Mouse (Mus musculus): Measurements from ENCODE around the gene Cacna1c. TPM values are rescaled to one million over a fixed set of nuclear protein-coding genes. Genes with fewer than 3 reads are reported as not detected.
A peak's percentile ranks its signal among the peaks of the same experiment; 100 is the strongest.

The Cacna1c gene
- polyA plus RNA-seq, 1 experiment from 2014 or later = 3.2 TPM

GRCm38 (mm10) chr6:119058461-119058860 is 137.8 kb downstream of the Cacna1c start:
- no peak overlapping the region for H3K9ac ChIP-seq (ENCODE audit: low read length)
- no peak for ATAC-seq
- 74% methylated on average over 8 of the region's 8 CpGs for WGBS
- H3K36me3 ChIP-seq (ENCODE audit: control insufficient read depth, insufficient read depth, low read length) = no peaks in the 10 kb centered on the region
- H3K4me1 ChIP-seq (ENCODE audit: control insufficient read depth, insufficient read depth, low read length) = no peaks in the 10 kb centered on the region
- DNase-seq (ENCODE audit: low spot score) = no peak
- no peak overlapping the region for H3K27ac ChIP-seq (ENCODE audit: low read depth, low read length)
- H3K9me3 ChIP-seq (replicated peaks; ENCODE audit: control insufficient read depth, low read length) = no peaks in the 10 kb centered on the region
- H3K4me3 ChIP-seq (ENCODE audit: low read depth, low read length) = no peak overlapping the region
- H3K4me2 ChIP-seq (ENCODE audit: low read length) = no peak overlapping the region
- H3K27me3 ChIP-seq (replicated peaks; ENCODE audit: control insufficient read depth, insufficient read depth, low read length) = no peaks in the 10 kb centered on the region

- H3K36me3 ChIP-seq (ENCODE audit: control insufficient read depth, insufficient read depth, low read length) = no peaks in the 10 kb centered on the region
- 67% methylated on average over 15 of the region's 15 CpGs for WGBS
- H3K27ac ChIP-seq (ENCODE audit: low read depth, low read length) = no peak overlapping the region
- no peak overlapping the region for H3K4me3 ChIP-seq (ENCODE audit: low read depth, low read length)
- ATAC-seq (peak; percentile 48), DNase-seq (ENCODE audit: low spot score) (peak; percentile 47)
- no peaks in the 10 kb centered on the region for H3K27me3 ChIP-seq (replicated peaks; ENCODE audit: control insufficient read depth, insufficient read depth, low read length)
- no peaks in the 10 kb centered on the region for H3K9me3 ChIP-seq (replicated peaks; ENCODE audit: control insufficient read depth, low read length)
- no peaks in the 10 kb centered on the region for H3K4me1 ChIP-seq (ENCODE audit: control insufficient read depth, insufficient read depth, low read length)
- no peak overlapping the region for H3K9ac ChIP-seq (ENCODE audit: low read length)
- H3K4me2 ChIP-seq (ENCODE audit: low read length) = no peak overlapping the region
These were observed 139.1 kb downstream of the Cacna1c start for GRCm38 (mm10) chr6:119057076-119057479.

GRCm38 (mm10) chr6:119052801-119053200 is 143.4 kb downstream of the Cacna1c start:
- H3K36me3 ChIP-seq (ENCODE audit: control insufficient read depth, insufficient read depth, low read length) = no peaks in the 10 kb centered on the region
- WGBS = 83% methylated on average over 10 of the region's 10 CpGs
- H3K4me3 ChIP-seq (ENCODE audit: low read depth, low read length) = no peak overlapping the region
- no peak for DNase-seq (ENCODE audit: low spot score)
- H3K27me3 ChIP-seq (replicated peaks; ENCODE audit: control insufficient read depth, insufficient read depth, low read length) = no peaks in the 10 kb centered on the region
- H3K9me3 ChIP-seq (replicated peaks; ENCODE audit: control insufficient read depth, low read length) = no peaks in the 10 kb centered on the region
- no peak overlapping the region for H3K27ac ChIP-seq (ENCODE audit: low read depth, low read length)
- no peak for ATAC-seq
- H3K9ac ChIP-seq (ENCODE audit: low read length) = no peak overlapping the region
- H3K4me1 ChIP-seq (ENCODE audit: control insufficient read depth, insufficient read depth, low read length) = no peaks in the 10 kb centered on the region
- H3K4me2 ChIP-seq (ENCODE audit: low read length) = no peak overlapping the region

- DNase-seq (ENCODE audit: low spot score) (no peak), ATAC-seq (no peak)
- no peaks in the 10 kb centered on the region for H3K27me3 ChIP-seq (replicated peaks; ENCODE audit: control insufficient read depth, insufficient read depth, low read length)
- no peaks in the 10 kb centered on the region for H3K9me3 ChIP-seq (replicated peaks; ENCODE audit: control insufficient read depth, low read length)
- 91% methylated on average over 15 of the region's 15 CpGs for WGBS
- H3K4me3 ChIP-seq (ENCODE audit: low read depth, low read length) = no peak overlapping the region
- no peaks in the 10 kb centered on the region for H3K4me1 ChIP-seq (ENCODE audit: control insufficient read depth, insufficient read depth, low read length)
- no peak overlapping the region for H3K4me2 ChIP-seq (ENCODE audit: low read length)
- no peak overlapping the region for H3K9ac ChIP-seq (ENCODE audit: low read length)
- H3K36me3 ChIP-seq (ENCODE audit: control insufficient read depth, insufficient read depth, low read length) = no peaks in the 10 kb centered on the region
- no peak overlapping the region for H3K27ac ChIP-seq (ENCODE audit: low read depth, low read length)
These were observed 143.9 kb downstream of the Cacna1c start for GRCm38 (mm10) chr6:119052366-119052765.

- Histone ChIP-seq H3K27ac (ENCODE audit: low read depth, low read length) (no peak overlapping the region), H3K9ac (ENCODE audit: low read length) (no peak overlapping the region), H3K4me1 (ENCODE audit: control insufficient read depth, insufficient read depth, low read length) (no peaks in the 10 kb centered on the region), H3K4me2 (ENCODE audit: low read length) (no peak overlapping the region), H3K4me3 (ENCODE audit: low read depth, low read length) (no peak overlapping the region), H3K27me3 (replicated peaks; ENCODE audit: control insufficient read depth, insufficient read depth, low read length) (no peaks in the 10 kb centered on the region), H3K36me3 (ENCODE audit: control insufficient read depth, insufficient read depth, low read length) (no peaks in the 10 kb centered on the region), H3K9me3 (replicated peaks; ENCODE audit: control insufficient read depth, low read length) (no peaks in the 10 kb centered on the region)
- 91% methylated on average over 2 of the region's 2 CpGs for WGBS
- ATAC-seq (no peak), DNase-seq (ENCODE audit: low spot score) (no peak)
These were observed 144.5 kb downstream of the Cacna1c start for GRCm38 (mm10) chr6:119051721-119052120.

- WGBS = 59% methylated on average over 8 of the region's 8 CpGs
- Histone ChIP-seq H3K4me2 (ENCODE audit: low read length) (no peak overlapping the region), H3K9me3 (replicated peaks; ENCODE audit: control insufficient read depth, low read length) (no peaks in the 10 kb centered on the region), H3K9ac (ENCODE audit: low read length) (no peak overlapping the region), H3K27ac (ENCODE audit: low read depth, low read length) (no peak overlapping the region), H3K4me3 (ENCODE audit: low read depth, low read length) (no peak overlapping the region), H3K36me3 (ENCODE audit: control insufficient read depth, insufficient read depth, low read length) (no peaks in the 10 kb centered on the region), H3K4me1 (ENCODE audit: control insufficient read depth, insufficient read depth, low read length) (no peaks in the 10 kb centered on the region), H3K27me3 (replicated peaks; ENCODE audit: control insufficient read depth, insufficient read depth, low read length) (no peaks in the 10 kb centered on the region)
- DNase-seq (ENCODE audit: low spot score) (no peak), ATAC-seq (no peak)
These were observed 148.9 kb downstream of the Cacna1c start for GRCm38 (mm10) chr6:119047340-119047739.

GRCm38 (mm10) chr6:119045498-119045897 is 150.7 kb downstream of the Cacna1c start:
- peak overlapping the region; percentile 6; the same call in 1 of the 2 replicates for H3K27ac ChIP-seq (ENCODE audit: low read depth, low read length)
- no peak overlapping the region for H3K4me3 ChIP-seq (ENCODE audit: low read depth, low read length)
- DNase-seq (ENCODE audit: low spot score) (peak; percentile 69), ATAC-seq (peak; percentile 66; the same call in 1 of the 2 replicates)
- no peaks in the 10 kb centered on the region for H3K36me3 ChIP-seq (ENCODE audit: control insufficient read depth, insufficient read depth, low read length)
- H3K9ac ChIP-seq (ENCODE audit: low read length) = no peak overlapping the region
- H3K4me1 ChIP-seq (ENCODE audit: control insufficient read depth, insufficient read depth, low read length) = no peaks in the 10 kb centered on the region
- no peaks in the 10 kb centered on the region for H3K9me3 ChIP-seq (replicated peaks; ENCODE audit: control insufficient read depth, low read length)
- H3K4me2 ChIP-seq (ENCODE audit: low read length) = no peak overlapping the region
- no peaks in the 10 kb centered on the region for H3K27me3 ChIP-seq (replicated peaks; ENCODE audit: control insufficient read depth, insufficient read depth, low read length)
- 73% methylated on average over 7 of the region's 7 CpGs for WGBS

- no peak overlapping the region for H3K4me3 ChIP-seq (ENCODE audit: low read depth, low read length)
- 92% methylated on average over 7 of the region's 7 CpGs for WGBS
- H3K27me3 ChIP-seq (replicated peaks; ENCODE audit: control insufficient read depth, insufficient read depth, low read length) = no peaks in the 10 kb centered on the region
- H3K9me3 ChIP-seq (replicated peaks; ENCODE audit: control insufficient read depth, low read length) = no peaks in the 10 kb centered on the region
- DNase-seq (ENCODE audit: low spot score) = no peak
- H3K4me1 ChIP-seq (ENCODE audit: control insufficient read depth, insufficient read depth, low read length) = 0 out of 2 replicates have a peak, but pooled peaks cover 3% of the 10 kb centered on the region
- no peak overlapping the region for H3K4me2 ChIP-seq (ENCODE audit: low read length)
- no peak for ATAC-seq
- H3K9ac ChIP-seq (ENCODE audit: low read length) = no peak overlapping the region
- no peak overlapping the region for H3K27ac ChIP-seq (ENCODE audit: low read depth, low read length)
- no peaks in the 10 kb centered on the region for H3K36me3 ChIP-seq (ENCODE audit: control insufficient read depth, insufficient read depth, low read length)
These were observed 152.1 kb downstream of the Cacna1c start for GRCm38 (mm10) chr6:119044148-119044547.

- DNase-seq (ENCODE audit: low spot score) (no peak), ATAC-seq (no peak)
- Histone ChIP-seq H3K9ac (ENCODE audit: low read length) (no peak overlapping the region), H3K27me3 (replicated peaks; ENCODE audit: control insufficient read depth, insufficient read depth, low read length) (no peaks in the 10 kb centered on the region), H3K4me3 (ENCODE audit: low read depth, low read length) (no peak overlapping the region), H3K4me2 (ENCODE audit: low read length) (no peak overlapping the region), H3K36me3 (ENCODE audit: control insufficient read depth, insufficient read depth, low read length) (no peaks in the 10 kb centered on the region), H3K9me3 (replicated peaks; ENCODE audit: control insufficient read depth, low read length) (no peaks in the 10 kb centered on the region), H3K4me1 (ENCODE audit: control insufficient read depth, insufficient read depth, low read length) (0 out of 2 replicates have a peak, but pooled peaks cover 3% of the 10 kb centered on the region), H3K27ac (ENCODE audit: low read depth, low read length) (no peak overlapping the region)
- WGBS = 85% methylated on average over 3 of the region's 3 CpGs
These were observed 153.4 kb downstream of the Cacna1c start for GRCm38 (mm10) chr6:119042803-119043202.

All from forebrain, embryonic 14.5 days (tissue).